Mouse (Mus musculus): Measurements from ENCODE around the gene Clec12a.

DNA sequence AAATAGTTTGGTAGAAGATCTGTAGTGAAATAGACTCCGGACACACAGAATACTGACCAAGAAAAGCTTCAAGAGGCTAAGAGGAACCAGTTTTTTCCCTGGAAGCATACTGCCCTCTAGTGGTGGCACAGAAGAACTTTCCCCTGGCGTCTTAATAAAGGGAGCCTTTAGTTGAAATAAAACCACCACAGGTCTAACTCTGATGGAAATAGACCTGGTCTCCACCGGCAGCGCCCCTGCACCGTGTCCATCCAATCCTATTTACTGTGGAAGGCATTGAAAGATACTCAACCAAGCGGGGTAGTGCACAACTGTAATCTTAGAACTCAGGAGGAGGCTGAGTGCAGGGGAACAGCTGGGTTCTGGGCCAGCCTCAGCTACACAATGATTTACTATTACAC lies 23.5 kb downstream of the Clec12a start:
- TF ChIP-seq POLR2A (IDR thresholded peaks at IDR 0.05; ENCODE audit: borderline replicate concordance, low read depth, low read length) = no peak
- peak; percentile 47 for TF ChIP-seq CTCF (IDR thresholded peaks at IDR 0.05; ENCODE audit: low read depth, low read length)

Measured in bone marrow macrophage, adult 2 months (primary cell).